Mouse (Mus musculus) layer of hippocampus, adult 8-10 months (tissue): ENCODE data around the gene Ripor1. TPM values are rescaled to one million over a fixed set of nuclear protein-coding genes. Genes with fewer than 3 reads are reported as not detected.

Experiments used
- DNase-seq, 2 experiments: peaks; one replicate each; pipeline ENCODE4 v3.0.0; 2022; ENCODE audit warnings: low spot score in 2 of 2
- microRNA-seq, 2 experiments: library from miRNA; unstranded; fragments of <30 nt; microRNA quantifications; one replicate each; pipeline ENCODE4 v1.2.0; 2022
- total RNA-seq, 4 experiments: library from RNA; stranded (reverse); gene quantifications; 2 replicates each; pipeline ENCODE4 v1.2.4; 2022

Ripor1 gene
- total RNA-seq, 4 experiments from 2014 or later, result 75.4 to 83.7 (median 81.8) TPM

DNA sequence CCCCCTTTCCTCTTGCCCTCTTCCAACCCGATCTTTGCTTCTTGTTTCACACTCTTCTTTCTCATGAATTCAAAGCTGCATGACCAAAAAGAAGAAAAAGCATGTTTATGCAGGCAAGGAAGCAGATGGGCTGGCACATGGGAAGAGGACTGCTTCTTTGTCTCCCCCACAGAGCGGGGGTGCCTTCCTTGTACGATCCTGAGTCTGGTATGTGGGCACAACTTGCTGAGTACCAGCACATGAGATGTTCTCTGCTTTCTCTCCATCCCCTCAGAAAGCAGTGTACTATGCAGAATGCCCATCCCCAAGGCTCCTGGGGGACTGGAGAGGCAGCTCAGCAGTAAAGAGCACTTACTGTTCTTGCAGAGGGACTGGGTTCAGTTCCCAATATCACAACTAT, 19.3 kb downstream of the Ripor1 start:
- peak; percentile 82 to 84 for DNase-seq

GRCm38 (mm10) chr8:105624831-105625230, 19.8 kb downstream of the Ripor1 start:
- no peak for DNase-seq

GRCm38 (mm10) chr8:105626086-105626485, 21.0 kb downstream of the Ripor1 start:
- DNase-seq, result no peak

- DNase-seq, result no peak
Observed at GRCm38 (mm10) chr8:105629337-105629736, 24.3 kb downstream of the Ripor1 start.

DNA sequence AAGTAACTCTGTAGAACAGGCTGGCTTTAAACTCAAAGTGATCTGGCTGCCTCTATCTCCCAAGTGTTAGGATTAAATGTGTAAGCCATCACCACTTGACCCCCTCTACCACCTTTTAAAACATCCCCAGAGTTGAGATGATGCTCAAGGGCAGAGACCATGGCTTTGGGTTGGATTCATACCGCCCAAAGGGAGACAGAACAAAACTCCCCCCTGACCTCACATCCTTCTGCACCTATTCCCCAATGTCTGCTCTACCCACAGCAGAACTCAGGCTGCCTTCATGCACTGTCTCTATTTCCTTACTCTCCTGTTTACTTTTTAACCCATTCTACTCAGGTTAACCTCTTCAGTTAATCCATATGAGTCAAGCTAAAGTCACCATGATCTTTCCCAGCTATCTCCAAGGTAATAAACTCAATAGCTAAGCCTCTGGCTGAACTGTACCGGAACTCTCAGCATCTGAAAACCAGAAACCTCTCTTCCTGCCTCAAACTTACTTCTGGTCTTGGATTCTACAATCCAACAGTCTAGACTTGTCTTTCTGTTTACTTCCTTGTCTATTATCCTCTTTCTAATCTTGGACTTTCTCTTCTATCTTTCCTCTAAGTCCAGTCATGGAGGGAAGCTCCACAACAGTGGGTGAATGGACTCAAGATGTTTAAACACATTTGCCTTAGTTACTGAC, 29.9 kb downstream of the Ripor1 start:
- DNase-seq, result no peak

DNA sequence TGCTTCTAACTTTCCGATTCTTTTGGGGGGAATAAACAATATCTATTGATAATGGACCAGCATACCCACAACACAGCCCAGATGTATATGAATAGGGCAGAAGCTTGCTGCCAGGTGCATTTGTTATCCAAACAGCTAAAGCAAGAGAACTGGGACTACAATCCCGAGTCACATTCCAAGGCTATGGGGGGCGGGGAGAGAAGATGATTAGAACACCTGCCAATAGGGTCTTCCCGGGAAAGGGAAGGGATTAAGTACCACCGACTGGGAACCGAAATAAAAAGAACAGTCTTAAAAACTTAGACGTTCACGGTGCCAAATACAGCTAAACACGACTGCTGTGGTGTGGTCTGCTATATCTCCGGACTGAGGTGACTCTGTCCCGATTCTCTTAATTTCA, 30.4 kb downstream of the Ripor1 start:
- DNase-seq, result no peak

DNA sequence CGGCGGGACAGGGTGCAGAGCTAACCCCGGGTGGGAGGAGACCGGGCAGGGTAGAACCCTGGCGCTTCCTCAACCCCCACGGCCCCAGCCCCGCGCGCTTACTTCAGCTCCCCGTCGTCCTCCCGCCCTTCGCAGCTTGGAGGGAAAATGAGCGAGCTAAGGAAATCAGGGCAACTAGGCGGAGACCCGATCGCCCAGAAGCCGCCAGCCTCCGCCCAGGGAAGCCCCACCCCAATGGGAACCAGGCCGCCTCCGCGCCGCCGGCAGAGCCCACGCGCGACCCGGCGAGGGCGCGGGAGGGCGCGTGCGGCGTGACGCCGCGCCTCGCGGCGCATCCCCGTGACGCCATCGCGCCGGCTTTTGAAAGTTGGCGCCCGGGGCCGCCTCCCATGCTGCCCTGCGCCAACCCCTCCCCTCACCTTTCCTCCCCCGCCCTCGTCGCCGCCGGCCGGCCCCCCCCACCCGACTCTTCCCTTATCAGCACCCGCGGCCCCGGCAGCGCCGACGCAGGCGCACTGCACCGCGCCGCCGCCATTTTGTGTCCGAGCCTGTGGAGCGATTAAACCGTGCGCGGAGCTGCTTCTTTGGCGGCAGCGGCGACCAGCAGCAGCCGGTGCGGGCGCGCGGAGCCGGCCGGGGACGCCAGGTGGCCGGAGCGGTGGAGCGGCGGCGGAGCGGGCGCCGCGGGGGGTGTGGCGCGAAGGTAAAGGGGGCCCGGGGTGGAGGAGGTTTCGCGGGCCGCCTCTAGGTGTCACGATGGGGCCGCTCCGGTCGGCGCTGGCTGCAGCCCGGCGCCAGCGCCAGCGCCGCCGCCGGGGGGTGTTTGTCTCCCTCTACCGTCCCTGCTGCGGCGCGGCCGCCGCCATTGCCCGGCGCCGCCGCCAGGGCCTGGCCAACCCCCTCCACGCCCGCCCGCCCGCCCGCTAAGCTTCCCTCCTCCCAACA, 31.2 kb downstream of the Ripor1 start, which contains the start of gene Ctcf:
TSS of gene Ctcf (plus strand) at position 551 of the 945 bp plus-strand sequence.
- DNase-seq, result peak; percentile 77 to 86

GRCm38 (mm10) chr8:105636963-105637510, 32.0 kb downstream of the Ripor1 start, which contains the start of gene Agrp:
TSS of gene Agrp (minus strand) at chr8:105637393.
- DNase-seq, result peak; percentile 35 to 42

- DNase-seq, result no peak
Observed at GRCm38 (mm10) chr8:105637601-105638041, 32.6 kb downstream of the Ripor1 start.

- no peak for DNase-seq
Observed at GRCm38 (mm10) chr8:105638510-105638909, 33.5 kb downstream of the Ripor1 start.

- DNase-seq, result no peak
Observed at GRCm38 (mm10) chr8:105639835-105640234, 34.8 kb downstream of the Ripor1 start.

DNA sequence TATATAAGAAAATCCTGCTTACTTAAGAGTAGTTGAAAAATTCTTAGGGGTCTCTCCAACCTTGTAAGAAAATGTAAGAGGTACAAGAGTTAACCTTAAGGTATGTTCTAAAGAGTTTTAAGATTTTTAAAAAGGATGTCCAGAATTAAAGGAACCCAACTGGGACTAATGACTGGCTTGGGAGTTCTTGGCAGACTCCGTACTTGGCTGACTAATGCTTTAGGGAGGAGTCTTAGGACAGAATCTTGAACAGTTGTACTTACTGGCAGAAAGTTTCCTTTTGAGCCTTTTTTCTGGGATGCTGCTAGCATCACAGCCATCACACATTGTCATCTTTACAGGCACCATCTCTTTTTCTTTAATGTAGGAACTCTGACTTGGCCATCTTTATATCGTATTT, 35.5 kb downstream of the Ripor1 start:
- no peak for DNase-seq

DNA sequence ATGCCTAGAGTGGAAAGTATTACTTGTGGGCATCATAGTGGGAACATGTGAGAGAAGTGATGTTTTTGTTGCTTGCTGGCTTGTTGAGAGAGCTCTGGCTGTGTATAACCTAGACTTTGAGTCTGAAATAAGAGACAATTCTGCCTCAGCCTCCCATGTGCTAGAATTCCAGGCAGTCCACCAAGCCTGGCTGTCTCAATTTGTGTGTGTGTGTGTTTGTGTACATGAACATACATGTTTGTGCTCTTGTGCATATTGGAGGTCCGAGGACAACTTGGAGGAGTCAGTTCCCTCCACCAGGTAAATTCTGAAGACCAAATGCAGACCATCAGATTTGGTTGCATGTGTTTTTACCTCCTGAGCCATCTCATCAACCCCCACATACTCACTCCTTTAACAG, 40.1 kb downstream of the Ripor1 start:
- no peak for DNase-seq

- no peak for DNase-seq
Observed at GRCm38 (mm10) chr8:105648929-105649328, 43.9 kb downstream of the Ripor1 start.

- DNase-seq, result no peak
Observed at GRCm38 (mm10) chr8:105657641-105658040, 52.6 kb downstream of the Ripor1 start.

- no peak for DNase-seq
Observed at GRCm38 (mm10) chr8:105661167-105661566, 56.1 kb downstream of the Ripor1 start.

Small RNAs within 50 kb of the gene (microRNA-seq; reads per million reads assigned to microRNA genes)
- 0.32 to 2.3 reads per million in 2 experiments for gene Mir1966

Other genes with a start within 250 kb of the Ripor1 start
- gene Plekhg4, start 232.0 kb upstream of the Ripor1 start, total RNA-seq, result 1 to 10 TPM in 2 of 4 experiments, under 1 TPM in 2; 0.70 to 1.8 (median 0.95) TPM
- not detected for gene Kctd19, start 191.8 kb upstream of the Ripor1 start, total RNA-seq
- gene Lrrc36, start 191.7 kb upstream of the Ripor1 start, total RNA-seq, result 1 to 10 TPM in 2 of 4 experiments, under 1 TPM in 2; 0.73 to 1.4 (median 1.1) TPM
- gene Tppp3, start 133.7 kb upstream of the Ripor1 start, total RNA-seq, result 10 to 100 TPM; 42.2 to 55.5 (median 47.9) TPM
- 10 to 100 TPM; 35.1 to 41.2 (median 40.8) TPM for gene Zdhhc1, start 108.4 kb upstream of the Ripor1 start, total RNA-seq
- not detected for gene Hsd11b2, start 86.5 kb upstream of the Ripor1 start, total RNA-seq
- gene Atp6v0d1, start 39.2 kb upstream of the Ripor1 start, total RNA-seq, result 100 to 1,000 TPM; 258 to 301 (median 285) TPM
- gene Ctcf, start 31.3 kb downstream of the Ripor1 start, total RNA-seq, result 10 to 100 TPM; 67.5 to 77.9 (median 71.5) TPM
- gene Agrp, start 32.1 kb downstream of the Ripor1 start, total RNA-seq, result under 1 TPM in 1 of 4 experiments, not detected in 3; 0.79 TPM
- gene Carmil2, start 81.0 kb downstream of the Ripor1 start, total RNA-seq, result 10 to 100 TPM; 61.2 to 71.3 (median 68.4) TPM
- 10 to 100 TPM; 42.1 to 47.0 (median 43.1) TPM for gene Acd, start 95.8 kb downstream of the Ripor1 start, total RNA-seq
- 10 to 100 TPM; 29.4 to 33.7 (median 32.5) TPM for gene Pard6a, start 95.9 kb downstream of the Ripor1 start, total RNA-seq
- under 1 TPM; 0.41 to 0.78 (median 0.45) TPM for gene 4933405L10Rik, start 102.4 kb downstream of the Ripor1 start, total RNA-seq
- 10 to 100 TPM; 10.7 to 11.7 (median 11.0) TPM for gene Enkd1, start 103.0 kb downstream of the Ripor1 start, total RNA-seq
- 10 to 100 TPM; 17.8 to 21.3 (median 19.8) TPM for gene Gfod2, start 153.4 kb downstream of the Ripor1 start, total RNA-seq
- gene Ranbp10, start 222.1 kb downstream of the Ripor1 start, total RNA-seq, result 10 to 100 TPM; 24.0 to 28.4 (median 26.2) TPM
- under 1 TPM in 3 of 4 experiments, not detected in 1; 0.18 to 0.49 (median 0.31) TPM for gene Tsnaxip1, start 222.5 kb downstream of the Ripor1 start, total RNA-seq
- 10 to 100 TPM; 11.6 to 18.5 (median 14.0) TPM for gene Cenpt, start 248.0 kb downstream of the Ripor1 start, total RNA-seq
- 10 to 100 TPM; 36.4 to 39.7 (median 38.3) TPM for gene Thap11, start 249.9 kb downstream of the Ripor1 start, total RNA-seq